Mouse (Mus musculus): Measurements from ENCODE around the gene Nanog. TPM values are rescaled to one million over a fixed set of nuclear protein-coding genes. Genes with fewer than 3 reads are reported as not detected.

Gene Nanog
- total RNA-seq, 2 experiments from 2014 or later: not detected

DNA sequence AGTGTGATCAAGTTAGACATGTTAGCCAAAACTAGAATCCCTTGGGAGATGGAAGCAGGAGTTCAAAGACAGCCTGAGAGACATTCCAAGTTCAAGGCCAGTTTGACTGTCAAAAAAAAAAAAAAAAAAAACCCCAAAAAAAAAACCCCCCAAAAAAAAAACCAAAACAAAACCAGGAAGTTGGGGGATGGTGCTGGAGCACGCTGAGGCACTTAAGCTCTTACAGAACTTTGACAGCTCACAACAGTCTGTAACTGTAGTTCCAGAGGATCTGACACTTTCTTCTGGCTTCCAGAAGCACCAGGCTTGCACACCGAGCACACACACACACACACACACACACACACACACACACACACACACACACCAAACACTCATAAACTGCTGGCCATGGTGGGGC lies 48.6 kb downstream of the Nanog start:
- DNase-seq (ENCODE audit: low spot score in 2 of 2): no peak
- intact Hi-C loops (cut with DNase I): no loop called here

GRCm38 (mm10) chr6:122758732-122759131 lies 51.4 kb downstream of the Nanog start:
- no peak for DNase-seq (ENCODE audit: low spot score in 2 of 2)
- intact Hi-C loops (cut with DNase I): no loop called here

DNA sequence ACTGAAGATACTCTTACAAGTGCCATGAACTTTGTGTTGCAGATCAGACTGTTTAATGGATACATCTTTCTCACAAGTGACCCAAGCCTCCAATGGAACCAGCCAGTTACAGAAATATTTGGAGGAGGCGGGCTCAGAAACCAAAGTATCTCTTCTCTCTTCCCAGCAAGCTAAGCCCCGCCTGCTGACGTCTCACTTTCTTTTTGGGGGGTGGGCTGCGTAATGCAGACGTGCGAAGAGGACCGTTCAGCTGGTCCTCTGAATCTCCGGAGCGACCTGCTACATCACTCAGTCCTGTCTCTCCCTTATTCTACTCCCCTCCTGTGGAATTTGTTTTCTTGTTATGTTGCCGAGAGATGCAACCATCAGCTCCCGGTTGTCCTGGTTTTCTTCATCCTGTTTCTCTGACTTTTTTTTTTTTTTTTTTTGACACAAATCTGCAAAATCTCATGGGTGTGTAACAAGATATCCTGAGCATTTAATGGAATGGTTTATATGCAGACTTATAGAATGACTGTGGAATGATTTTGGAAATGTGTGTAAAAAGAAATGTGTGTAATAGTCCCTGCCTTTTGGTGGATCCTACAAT lies 53.8 kb downstream of the Nanog start:
- intact Hi-C loops (cut with DNase I): loop anchor here (5.0 kb wide), 1 partner anchor 51 kb away; no protein-coding TSS in a partner anchor
- peak; percentile 82 to 86 for DNase-seq (ENCODE audit: low spot score in 2 of 2)

DNA sequence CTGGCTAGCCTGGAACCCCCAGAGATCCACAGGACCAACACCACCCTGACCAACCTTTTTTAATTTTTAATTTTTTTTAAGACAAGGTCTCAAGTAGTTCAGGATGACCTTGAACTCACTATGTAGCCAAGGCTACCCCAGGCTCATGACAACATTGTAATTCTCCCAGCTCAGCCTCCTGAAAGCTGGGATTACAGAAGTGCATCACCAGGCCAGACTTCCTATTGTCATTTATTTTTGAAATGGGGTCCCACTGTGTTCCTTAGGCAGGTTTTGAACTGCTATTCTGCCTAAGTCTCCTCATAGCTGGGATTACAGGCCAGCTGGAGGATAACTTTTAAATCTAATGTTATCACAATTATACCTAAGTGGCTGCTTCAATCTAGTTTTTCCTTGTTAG lies 54.6 kb downstream of the Nanog start:
- intact Hi-C loops (cut with DNase I): loop anchor here (5.0 kb wide), 1 partner anchor 50 kb away; no protein-coding TSS in a partner anchor

GRCm38 (mm10) chr6:122762480-122762879 lies 55.2 kb downstream of the Nanog start:
- intact Hi-C loops (cut with DNase I): loop anchor here (5.0 kb wide), 1 partner anchor 50 kb away; no protein-coding TSS in a partner anchor
- no peak for DNase-seq (ENCODE audit: low spot score in 2 of 2)

More for the DNA sequence above, 54.6 kb downstream of the Nanog start:
- DNase-seq (ENCODE audit: low spot score in 2 of 2): no peak

DNA sequence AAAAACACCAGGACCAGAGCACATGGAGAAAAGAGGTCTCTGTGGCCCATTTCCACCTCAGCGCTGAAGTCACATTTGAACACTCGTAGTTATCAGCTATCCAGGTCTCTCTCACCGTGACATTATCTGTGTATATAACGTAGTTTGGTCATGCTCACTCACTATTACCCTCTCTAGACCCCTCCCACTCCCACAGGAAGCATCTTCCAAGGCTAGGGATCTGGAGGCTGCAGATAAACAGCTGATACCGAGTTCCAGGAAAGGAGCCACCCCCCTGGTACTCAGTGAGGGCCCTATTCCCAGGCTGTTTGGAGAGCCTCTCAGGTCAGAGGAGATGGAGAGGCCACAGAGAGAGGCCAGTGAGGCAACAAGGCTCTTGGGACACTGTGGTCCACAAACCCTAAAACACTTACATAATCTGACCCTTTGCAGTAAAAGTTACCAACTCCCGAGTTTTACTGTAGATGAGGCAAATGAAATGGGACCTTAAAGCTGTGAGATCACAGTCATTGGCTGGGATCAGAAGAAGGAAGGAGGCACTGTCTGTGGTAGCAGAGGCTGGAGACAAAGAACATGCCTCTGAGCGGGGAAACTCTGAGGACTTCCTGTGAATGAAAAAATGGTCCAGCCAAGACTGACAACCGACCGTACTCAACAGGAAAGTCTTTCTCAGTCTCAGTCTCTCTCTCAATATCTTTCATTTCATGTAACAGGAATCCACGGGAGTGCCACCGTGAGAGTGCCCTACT lies 55.8 kb downstream of the Nanog start:
- intact Hi-C loops (cut with DNase I): loop anchor here (5.0 kb wide), 1 partner anchor 49 kb away; no protein-coding TSS in a partner anchor
- DNase-seq (ENCODE audit: low spot score in 2 of 2): no peak

DNA sequence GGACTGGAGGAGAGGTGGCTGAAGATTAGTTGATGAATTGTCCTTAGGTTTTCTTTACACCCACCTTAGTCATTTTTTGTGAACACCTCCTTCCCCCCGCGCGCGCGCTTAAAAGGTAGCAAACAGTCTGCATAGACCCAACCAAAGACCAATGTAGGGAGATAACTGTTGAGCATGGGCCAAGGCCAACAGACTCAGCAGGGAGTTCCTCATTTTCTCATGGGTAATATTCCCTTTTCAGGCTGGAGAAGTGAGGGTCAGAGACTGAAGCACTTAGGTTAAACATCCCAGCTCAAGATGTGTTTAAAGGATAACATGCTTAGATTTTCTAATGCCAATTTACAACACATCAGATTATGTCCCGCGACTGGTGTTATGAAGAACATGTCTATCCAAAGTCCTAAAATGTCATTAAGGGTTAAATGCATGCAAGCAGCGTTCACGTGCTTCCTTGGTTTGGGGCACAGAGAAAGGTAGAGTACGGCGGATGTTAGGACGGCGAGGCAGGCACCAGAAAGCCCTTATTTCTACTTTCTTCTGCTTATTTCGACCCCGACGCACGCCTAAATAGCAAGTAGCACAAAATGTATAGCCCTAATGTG lies 56.7 kb downstream of the Nanog start:
- intact Hi-C loops (cut with DNase I): loop anchor here (1.0 to 5.0 kb wide), 3 partner anchors 22 to 48 kb away; no protein-coding TSS in a partner anchor
- no peak for DNase-seq (ENCODE audit: low spot score in 2 of 2)

Other genes starting within 250 kb of the Nanog start
- gene Rimklb, start 208.7 kb upstream of the Nanog start, total RNA-seq (2021): 10 to 100 TPM; 73.0 to 92.4 TPM
- not detected for gene Mfap5, start 201.6 kb upstream of the Nanog start, total RNA-seq (2021)
- not detected for gene Aicda, start 153.7 kb upstream of the Nanog start, total RNA-seq (2021)
- gene Apobec1, start 105.0 kb upstream of the Nanog start, total RNA-seq (2021): 1 to 10 TPM in 1 of 2 experiments, under 1 TPM in 1; 0.79 to 2.3 TPM
- gene Gdf3, start 97.4 kb upstream of the Nanog start, total RNA-seq (2021): not detected
- not detected for gene Dppa3, start 81.1 kb upstream of the Nanog start, total RNA-seq (2021)
- 100 to 1,000 TPM; 125 to 138 TPM for gene Slc2a3, start 94.2 kb downstream of the Nanog start, total RNA-seq (2021)
- gene Foxj2, start 112.4 kb downstream of the Nanog start, total RNA-seq (2021): 10 to 100 TPM; 28.8 to 30.3 TPM
- under 1 TPM; 0.64 to 0.88 TPM for gene C3ar1, start 148.7 kb downstream of the Nanog start, total RNA-seq (2021)
- 100 to 1,000 TPM; 170 to 184 TPM for gene Necap1, start 167.0 kb downstream of the Nanog start, total RNA-seq (2021)
- under 1 TPM; 0.54 to 0.59 TPM for gene Clec4a1, start 214.4 kb downstream of the Nanog start, total RNA-seq (2021)
- 1 to 10 TPM; 1.4 to 2.0 TPM for gene Clec4a3, start 245.0 kb downstream of the Nanog start, total RNA-seq (2021)